Mouse (Mus musculus): ENCODE measurements around the gene Gigyf2. TPM values are rescaled to one million over a fixed set of nuclear protein-coding genes. Genes with fewer than 3 reads are reported as not detected.

Gene Gigyf2
- polyA plus RNA-seq, 1 experiment: 35.7 TPM

- Histone ChIP-seq H3K4me3 (ENCODE audit: insufficient read depth, low read length) (no peak overlapping the region), H3K27ac (ENCODE audit: insufficient read depth, low read depth, low read length) (no peak overlapping the region), H3K4me1 (ENCODE audit: control insufficient read depth, insufficient read depth, low read length) (no peaks in the 10 kb centered on the region)
- no peak for TF ChIP-seq POLR2A (IDR thresholded peaks at IDR 0.05; ENCODE audit: borderline replicate concordance, low read depth, low read length)
- TF ChIP-seq CTCF (IDR thresholded peaks at IDR 0.05; ENCODE audit: low read depth, low read length): no peak
Measured at GRCm38 (mm10) chr1:87294951-87295350, 31.8 kb upstream of the Gigyf2 start.

GRCm38 (mm10) chr1:87297346-87297925 lies 29.4 kb upstream of the Gigyf2 start:
- TF ChIP-seq POLR2A (IDR thresholded peaks at IDR 0.05; ENCODE audit: borderline replicate concordance, low read depth, low read length) (no peak), CTCF (IDR thresholded peaks at IDR 0.05; ENCODE audit: low read depth, low read length) (no peak)
- Histone ChIP-seq H3K4me1 (ENCODE audit: control insufficient read depth, insufficient read depth, low read length) (no peaks in the 10 kb centered on the region), H3K27ac (ENCODE audit: insufficient read depth, low read depth, low read length) (no peak overlapping the region), H3K4me3 (ENCODE audit: insufficient read depth, low read length) (no peak overlapping the region)

- Histone ChIP-seq H3K4me3 (ENCODE audit: insufficient read depth, low read length) (no peak overlapping the region), H3K4me1 (ENCODE audit: control insufficient read depth, insufficient read depth, low read length) (no peaks in the 10 kb centered on the region), H3K27ac (ENCODE audit: insufficient read depth, low read depth, low read length) (no peak overlapping the region)
- no peak for TF ChIP-seq CTCF (IDR thresholded peaks at IDR 0.05; ENCODE audit: low read depth, low read length)
Measured at GRCm38 (mm10) chr1:87300360-87301286, 26.2 kb upstream of the Gigyf2 start.

GRCm38 (mm10) chr1:87301971-87302370 lies 24.8 kb upstream of the Gigyf2 start:
- H3K4me3 ChIP-seq (ENCODE audit: insufficient read depth, low read length): no peak overlapping the region
- no peak overlapping the region for H3K27ac ChIP-seq (ENCODE audit: insufficient read depth, low read depth, low read length)
- TF ChIP-seq CTCF (IDR thresholded peaks at IDR 0.05; ENCODE audit: low read depth, low read length): no peak
- no peak for TF ChIP-seq POLR2A (IDR thresholded peaks at IDR 0.05; ENCODE audit: borderline replicate concordance, low read depth, low read length)
- no peaks in the 10 kb centered on the region for H3K4me1 ChIP-seq (ENCODE audit: control insufficient read depth, insufficient read depth, low read length)

GRCm38 (mm10) chr1:87308952-87309351 lies 17.8 kb upstream of the Gigyf2 start:
- Histone ChIP-seq H3K4me3 (ENCODE audit: insufficient read depth, low read length) (no peak overlapping the region), H3K27ac (ENCODE audit: insufficient read depth, low read depth, low read length) (no peak overlapping the region), H3K4me1 (ENCODE audit: control insufficient read depth, insufficient read depth, low read length) (no peaks in the 10 kb centered on the region)

GRCm38 (mm10) chr1:87309621-87310020 lies 17.2 kb upstream of the Gigyf2 start:
- TF ChIP-seq POLR2A (IDR thresholded peaks at IDR 0.05; ENCODE audit: borderline replicate concordance, low read depth, low read length): no peak
- TF ChIP-seq CTCF (IDR thresholded peaks at IDR 0.05; ENCODE audit: low read depth, low read length): no peak

More at GRCm38 (mm10) chr1:87308952-87309351, 17.8 kb upstream of the Gigyf2 start:
- TF ChIP-seq CTCF (IDR thresholded peaks at IDR 0.05; ENCODE audit: low read depth, low read length) (no peak), POLR2A (IDR thresholded peaks at IDR 0.05; ENCODE audit: borderline replicate concordance, low read depth, low read length) (no peak)

GRCm38 (mm10) chr1:87312681-87313080 lies 14.1 kb upstream of the Gigyf2 start:
- no peak for TF ChIP-seq CTCF (IDR thresholded peaks at IDR 0.05; ENCODE audit: low read depth, low read length)
- TF ChIP-seq POLR2A (IDR thresholded peaks at IDR 0.05; ENCODE audit: borderline replicate concordance, low read depth, low read length): no peak
- Histone ChIP-seq H3K27ac (ENCODE audit: insufficient read depth, low read depth, low read length) (no peak overlapping the region), H3K4me1 (ENCODE audit: control insufficient read depth, insufficient read depth, low read length) (no peaks in the 10 kb centered on the region), H3K4me3 (ENCODE audit: insufficient read depth, low read length) (no peak overlapping the region)

More at GRCm38 (mm10) chr1:87309621-87310020, 17.2 kb upstream of the Gigyf2 start:
- Histone ChIP-seq H3K4me3 (ENCODE audit: insufficient read depth, low read length) (no peak overlapping the region), H3K4me1 (ENCODE audit: control insufficient read depth, insufficient read depth, low read length) (no peaks in the 10 kb centered on the region), H3K27ac (ENCODE audit: insufficient read depth, low read depth, low read length) (no peak overlapping the region)

GRCm38 (mm10) chr1:87313116-87313515 lies 13.7 kb upstream of the Gigyf2 start:
- Histone ChIP-seq H3K4me1 (ENCODE audit: control insufficient read depth, insufficient read depth, low read length) (no peaks in the 10 kb centered on the region), H3K27ac (ENCODE audit: insufficient read depth, low read depth, low read length) (no peak overlapping the region), H3K4me3 (ENCODE audit: insufficient read depth, low read length) (no peak overlapping the region)
- TF ChIP-seq CTCF (IDR thresholded peaks at IDR 0.05; ENCODE audit: low read depth, low read length) (no peak), POLR2A (IDR thresholded peaks at IDR 0.05; ENCODE audit: borderline replicate concordance, low read depth, low read length) (no peak)

- no peak overlapping the region for H3K4me3 ChIP-seq (ENCODE audit: insufficient read depth, low read length)
- H3K27ac ChIP-seq (ENCODE audit: insufficient read depth, low read depth, low read length): no peak overlapping the region
- no peak for TF ChIP-seq POLR2A (IDR thresholded peaks at IDR 0.05; ENCODE audit: borderline replicate concordance, low read depth, low read length)
- TF ChIP-seq CTCF (IDR thresholded peaks at IDR 0.05; ENCODE audit: low read depth, low read length): no peak
- H3K4me1 ChIP-seq (ENCODE audit: control insufficient read depth, insufficient read depth, low read length): no peaks in the 10 kb centered on the region
Measured at GRCm38 (mm10) chr1:87313843-87314570, 12.8 kb upstream of the Gigyf2 start.
